Mouse (Mus musculus) natural killer cell, adult 2 months (primary cell): ENCODE measurements around the gene Hist1h4a.
"Not testable (repeated sequence)": the region's sequence is repeated elsewhere in the genome, so short reads cannot be mapped to it uniquely, and the experiment has no call there.

ENCODE experiments used
- DNase-seq, 2 experiments: peaks; one replicate each; pipeline ENCODE4 v3.0.0; 2022; ENCODE audit warnings: low spot score in 2 of 2

The Hist1h4a gene

DNA sequence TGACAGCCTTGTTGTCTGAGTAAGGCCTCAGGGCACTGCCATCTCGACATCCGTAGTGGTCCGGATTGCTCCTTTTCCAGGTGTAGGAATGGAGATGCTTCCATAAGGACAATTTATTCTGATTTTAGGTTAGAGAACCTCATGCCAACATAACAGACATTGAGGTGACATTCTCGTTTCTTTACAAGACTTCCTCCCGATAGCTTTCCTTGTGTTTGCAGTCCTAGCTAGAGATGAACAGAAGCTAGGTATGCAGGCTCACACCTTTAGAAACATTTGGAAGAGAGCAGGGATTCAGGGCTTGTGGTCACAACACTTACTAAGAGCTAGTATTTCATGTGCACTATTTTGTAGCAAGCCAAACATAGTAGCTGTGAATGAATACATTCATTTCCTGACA, 17.8 kb downstream of the Hist1h4a start:
- no peak for DNase-seq

DNA sequence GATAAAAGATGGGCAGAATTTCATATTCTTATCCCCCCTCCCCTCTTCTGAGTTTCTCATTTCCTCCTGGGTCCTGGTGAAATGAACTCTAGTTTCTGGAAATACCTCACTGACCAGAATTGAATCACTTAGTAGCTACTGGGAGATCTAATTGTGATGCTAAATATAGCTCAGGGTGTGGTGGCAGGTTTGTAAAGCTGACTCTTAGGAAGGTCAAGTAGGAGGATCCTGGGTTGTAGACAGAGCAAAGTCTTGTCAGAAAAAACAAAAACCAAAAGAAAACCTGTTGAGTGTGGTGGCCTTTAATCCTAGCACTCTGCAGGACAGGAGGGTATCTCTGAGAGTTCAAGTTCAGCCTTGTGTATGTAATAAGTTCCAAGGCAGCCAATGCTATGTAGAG, 19.0 kb downstream of the Hist1h4a start:
- DNase-seq: no peak

DNA sequence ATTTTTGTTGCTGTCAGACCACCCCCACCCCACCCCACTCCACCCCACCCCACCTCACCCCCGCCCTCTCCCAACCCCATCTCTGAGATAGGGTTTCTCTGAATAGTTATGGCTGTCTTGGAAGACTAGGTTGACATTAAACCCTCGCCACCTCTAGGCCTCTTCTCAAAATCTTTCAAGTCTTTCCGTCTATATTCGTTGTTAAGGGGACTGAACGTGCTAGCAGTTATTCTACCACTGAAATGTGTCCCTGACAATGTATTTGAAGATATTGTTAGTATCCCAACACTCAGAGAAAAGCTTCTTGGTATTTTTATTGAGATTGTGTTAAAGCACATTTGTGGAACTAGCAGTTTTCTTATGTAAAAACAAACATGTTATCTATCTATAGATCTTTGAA, 20.1 kb downstream of the Hist1h4a start:
- no peak for DNase-seq

GRCm38 (mm10) chr13:23740256-23740840, 20.7 kb downstream of the Hist1h4a start:
- DNase-seq: no peak

GRCm38 (mm10) chr13:23739922-23740252, 21.1 kb downstream of the Hist1h4a start:
- DNase-seq: no peak

DNA sequence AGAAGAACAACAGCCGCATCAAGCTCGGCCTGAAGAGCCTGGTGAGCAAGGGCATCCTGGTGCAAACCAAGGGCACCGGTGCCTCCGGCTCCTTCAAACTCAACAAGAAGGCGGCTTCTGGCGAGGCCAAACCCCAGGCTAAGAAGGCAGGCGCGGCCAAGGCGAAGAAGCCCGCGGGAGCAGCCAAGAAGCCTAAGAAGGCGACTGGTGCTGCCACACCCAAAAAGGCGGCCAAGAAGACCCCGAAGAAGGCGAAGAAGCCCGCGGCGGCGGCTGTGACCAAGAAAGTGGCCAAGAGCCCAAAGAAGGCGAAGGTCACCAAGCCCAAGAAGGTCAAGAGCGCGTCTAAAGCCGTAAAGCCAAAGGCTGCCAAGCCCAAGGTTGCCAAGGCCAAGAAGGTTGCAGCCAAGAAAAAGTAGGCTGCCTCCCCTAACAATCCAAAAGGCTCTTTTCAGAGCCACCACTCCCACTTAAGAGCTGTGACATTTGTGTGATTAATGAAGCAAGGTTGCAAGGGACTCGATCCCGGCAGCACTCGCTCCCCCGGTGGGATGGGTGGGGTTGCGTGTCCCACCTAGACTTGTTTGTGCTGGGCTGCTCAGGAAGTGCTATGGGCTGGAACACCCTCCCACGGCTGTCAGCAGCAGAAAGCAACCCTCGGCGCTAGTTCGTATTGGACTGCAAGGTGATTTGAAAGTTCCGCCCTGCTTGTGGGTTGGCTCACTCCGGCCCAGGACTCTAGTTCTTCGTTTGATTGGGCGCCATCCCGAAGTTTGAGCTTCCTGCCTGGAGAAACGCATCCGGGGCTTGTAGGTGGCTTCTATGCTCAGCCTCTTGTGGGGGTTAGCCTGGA, 21.7 kb downstream of the Hist1h4a start:
- peak; percentile 88 to 90 for DNase-seq

GRCm38 (mm10) chr13:23738677-23739068, 22.4 kb downstream of the Hist1h4a start, which contains the start of gene Hist1h1c:
Hist1h1c (plus strand) TSS chr13:23738808.
- DNase-seq: peak; percentile 89 to 92

DNA sequence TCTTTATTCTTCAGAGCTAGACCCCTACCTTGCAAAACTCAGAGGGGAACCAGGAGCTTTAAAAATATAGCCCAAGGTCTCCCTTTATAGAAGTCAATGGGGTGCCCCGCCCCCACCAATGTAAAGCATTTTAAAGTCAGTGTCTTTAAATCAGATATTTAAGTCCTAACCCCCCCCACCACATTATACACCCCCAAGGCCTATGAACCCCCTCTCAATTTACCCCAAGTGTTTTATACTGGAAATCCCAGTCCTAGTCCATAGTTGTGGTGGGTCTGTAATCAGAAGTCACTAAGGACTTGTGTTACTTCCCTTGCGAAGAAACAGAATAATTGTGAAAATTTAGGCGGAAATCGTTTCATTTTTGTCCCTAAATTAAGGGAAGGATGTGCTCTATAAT, 23.0 kb downstream of the Hist1h4a start:
- peak in 1 of 2 experiments; percentile 13 for DNase-seq

- no peak for DNase-seq
Measured at GRCm38 (mm10) chr13:23737091-23737490, 23.9 kb downstream of the Hist1h4a start.

DNA sequence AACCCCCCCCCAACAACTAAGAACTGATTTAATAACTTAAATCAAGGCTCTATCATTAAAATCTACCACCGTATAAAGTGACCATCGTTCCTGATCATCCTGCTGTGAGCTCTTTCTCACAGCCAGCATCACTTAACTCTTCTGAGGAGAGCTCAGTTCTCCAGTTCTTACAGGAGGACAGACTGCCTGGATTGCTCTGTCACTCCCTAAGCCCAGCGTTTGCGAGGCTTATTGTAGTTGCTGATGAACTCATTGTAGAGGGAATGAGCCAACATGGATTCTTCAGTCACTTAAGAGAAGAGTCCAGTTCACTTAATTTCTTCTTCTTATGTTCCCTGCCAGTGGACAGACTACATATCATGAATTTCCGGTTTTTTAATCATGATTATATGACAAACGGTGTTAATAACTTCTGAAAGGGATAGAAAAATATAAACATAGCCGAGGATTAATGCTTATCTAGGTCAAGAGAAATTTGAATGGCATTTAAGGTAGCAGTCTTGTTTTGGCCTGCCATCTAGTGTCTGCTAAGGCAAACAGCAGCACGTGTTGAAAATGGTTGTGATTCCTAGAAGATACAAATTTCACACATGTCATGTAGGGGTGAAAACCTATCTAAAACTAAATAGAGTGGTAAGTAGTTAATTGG, 28.8 kb downstream of the Hist1h4a start:
- DNase-seq: peak in 1 of 2 experiments; percentile 42

DNA sequence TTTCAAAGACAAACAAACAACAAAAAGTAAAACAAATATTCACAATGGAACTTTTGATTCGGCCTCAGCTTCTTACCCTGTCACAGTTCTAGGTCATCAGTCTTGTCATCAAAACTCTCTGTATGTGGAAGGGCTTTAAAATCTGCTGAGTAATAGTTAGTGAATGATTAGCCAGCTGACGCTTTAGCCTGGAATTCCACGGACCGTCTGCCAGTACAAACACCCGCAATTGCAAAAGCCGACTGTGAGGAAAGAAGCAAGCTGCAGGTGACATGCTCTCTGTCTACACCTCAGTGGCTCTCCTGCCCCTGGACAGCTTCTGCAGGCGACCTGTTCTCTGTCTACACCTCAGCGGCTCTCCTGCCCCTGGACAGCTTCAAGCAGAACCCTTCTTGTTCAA, 30.6 kb downstream of the Hist1h4a start:
- DNase-seq: no peak

GRCm38 (mm10) chr13:23729706-23730105, 31.3 kb downstream of the Hist1h4a start:
- DNase-seq: no peak

GRCm38 (mm10) chr13:23729192-23729525, 31.9 kb downstream of the Hist1h4a start:
- DNase-seq: no peak

- DNase-seq: no peak
Measured at GRCm38 (mm10) chr13:23728472-23729191, 32.4 kb downstream of the Hist1h4a start.

DNA sequence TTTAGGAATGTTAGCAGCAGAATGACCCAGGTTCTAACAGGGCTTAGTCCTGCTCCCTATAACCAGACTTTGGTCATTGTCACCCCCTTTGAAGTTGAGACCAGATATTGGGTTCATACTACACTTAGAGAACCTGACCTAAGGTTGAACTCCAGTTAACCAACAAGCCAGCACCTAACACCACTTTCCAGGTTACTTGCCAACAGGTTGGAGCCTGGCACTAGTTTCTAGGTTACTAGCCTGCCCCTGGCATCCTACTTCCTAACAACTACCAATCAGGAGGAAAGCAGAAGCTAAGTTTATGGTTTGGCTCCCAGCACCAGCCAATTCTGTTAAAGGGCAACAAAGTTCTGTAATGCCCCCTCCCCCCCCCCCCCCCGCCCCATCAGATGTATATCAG, 35.8 kb downstream of the Hist1h4a start:
- DNase-seq: no peak

- DNase-seq: no peak
Measured at GRCm38 (mm10) chr13:23724239-23724638, 36.8 kb downstream of the Hist1h4a start.

- DNase-seq: not testable (repeated sequence)
Measured at GRCm38 (mm10) chr13:23717593-23718245, 43.3 kb downstream of the Hist1h4a start.

- DNase-seq: no peak
Measured at GRCm38 (mm10) chr13:23717176-23717575, 43.9 kb downstream of the Hist1h4a start.

DNA sequence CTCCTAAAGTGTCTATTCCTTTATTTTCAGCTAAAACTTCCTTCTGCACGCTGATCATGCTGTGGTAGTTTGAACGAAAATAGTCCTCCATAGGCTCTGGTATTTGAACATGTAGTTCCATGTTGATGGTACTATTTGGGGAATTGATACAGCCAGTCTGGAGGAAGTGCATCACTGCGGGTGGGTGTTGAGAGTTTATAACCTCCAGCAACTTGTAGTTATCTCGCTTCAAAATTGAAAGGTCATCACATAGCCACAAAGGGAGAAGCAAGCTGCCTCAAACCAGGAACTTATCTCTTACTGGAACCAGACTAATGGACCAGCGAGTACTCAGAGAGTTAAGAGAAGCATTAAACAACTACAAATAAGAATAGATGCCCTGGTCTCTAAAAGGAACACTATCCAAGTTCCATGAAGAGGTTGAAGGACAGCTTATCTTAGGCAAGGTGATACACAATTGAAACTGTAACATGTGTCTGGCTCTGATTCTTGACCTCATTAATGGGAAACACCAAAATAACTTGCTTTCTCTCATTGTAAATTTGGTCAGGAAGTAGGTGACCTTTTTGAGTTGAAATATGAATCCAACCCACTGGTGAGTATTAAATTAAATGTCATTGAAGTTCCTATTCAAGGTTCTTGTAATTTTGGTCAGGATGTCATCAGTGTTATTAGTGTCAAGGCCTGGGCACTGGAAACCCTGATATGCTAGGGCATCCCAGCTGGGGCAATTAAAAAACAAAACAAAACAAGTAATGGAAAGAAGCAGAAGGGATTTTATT, 44.6 kb downstream of the Hist1h4a start:
- DNase-seq: no peak
